Mouse (Mus musculus): Measurements from ENCODE around the gene AU040320.

Gene AU040320

GRCm38 (mm10) chr4:126750046-126750683, 3.2 kb upstream of the AU040320 start:
- DNase-seq (ENCODE audit: extremely low read depth, low read depth): no peak

GRCm38 (mm10) chr4:126750863-126751555, 2.3 kb upstream of the AU040320 start:
- DNase-seq (ENCODE audit: extremely low read depth, low read depth): no peak

- DNase-seq (ENCODE audit: extremely low read depth, low read depth): no peak
Observed at GRCm38 (mm10) chr4:126751556-126752023, 1.8 kb upstream of the AU040320 start.

GRCm38 (mm10) chr4:126752024-126752607, 1.2 kb upstream of the AU040320 start:
- peak; percentile 11 for DNase-seq (ENCODE audit: extremely low read depth, low read depth)

GRCm38 (mm10) chr4:126752608-126753141, 669 bp upstream of the AU040320 start:
- DNase-seq (ENCODE audit: extremely low read depth, low read depth): no peak

GRCm38 (mm10) chr4:126754231-126754611, 877 bp downstream of the AU040320 start:
- peak; percentile 7 for DNase-seq (ENCODE audit: extremely low read depth, low read depth)

- no peak for DNase-seq (ENCODE audit: extremely low read depth, low read depth)
Observed at GRCm38 (mm10) chr4:126754736-126755374, 1.5 kb downstream of the AU040320 start.

GRCm38 (mm10) chr4:126756766-126757165, 3.4 kb downstream of the AU040320 start:
- no peak for DNase-seq (ENCODE audit: extremely low read depth, low read depth)

GRCm38 (mm10) chr4:126758299-126758698, 5.0 kb downstream of the AU040320 start:
- DNase-seq (ENCODE audit: extremely low read depth, low read depth): no peak

- DNase-seq (ENCODE audit: extremely low read depth, low read depth): peak; percentile 22
Observed at GRCm38 (mm10) chr4:126759435-126759834, 6.1 kb downstream of the AU040320 start.

- no peak for DNase-seq (ENCODE audit: extremely low read depth, low read depth)
Observed at GRCm38 (mm10) chr4:126762586-126763359, 9.4 kb downstream of the AU040320 start.

GRCm38 (mm10) chr4:126763483-126763882, 10.1 kb downstream of the AU040320 start:
- no peak for DNase-seq (ENCODE audit: extremely low read depth, low read depth)

- DNase-seq (ENCODE audit: extremely low read depth, low read depth): no peak
Observed at GRCm38 (mm10) chr4:126769800-126770563, 16.6 kb downstream of the AU040320 start.

- DNase-seq (ENCODE audit: extremely low read depth, low read depth): no peak
Observed at GRCm38 (mm10) chr4:126770831-126771230, 17.5 kb downstream of the AU040320 start.

- no peak for DNase-seq (ENCODE audit: extremely low read depth, low read depth)
Observed at GRCm38 (mm10) chr4:126773871-126774270, 20.5 kb downstream of the AU040320 start.

GRCm38 (mm10) chr4:126775182-126775581, 21.8 kb downstream of the AU040320 start:
- DNase-seq (ENCODE audit: extremely low read depth, low read depth): no peak

GRCm38 (mm10) chr4:126779148-126779581, 25.8 kb downstream of the AU040320 start:
- no peak for DNase-seq (ENCODE audit: extremely low read depth, low read depth)

- no peak for DNase-seq (ENCODE audit: extremely low read depth, low read depth)
Observed at GRCm38 (mm10) chr4:126779826-126780775, 26.8 kb downstream of the AU040320 start.

GRCm38 (mm10) chr4:126781871-126782270, 28.5 kb downstream of the AU040320 start:
- no peak for DNase-seq (ENCODE audit: extremely low read depth, low read depth)

Measured in MEL-GATA-1-ER (cell line).